Mouse (Mus musculus): ENCODE data around the gene Chn1.

DNA sequence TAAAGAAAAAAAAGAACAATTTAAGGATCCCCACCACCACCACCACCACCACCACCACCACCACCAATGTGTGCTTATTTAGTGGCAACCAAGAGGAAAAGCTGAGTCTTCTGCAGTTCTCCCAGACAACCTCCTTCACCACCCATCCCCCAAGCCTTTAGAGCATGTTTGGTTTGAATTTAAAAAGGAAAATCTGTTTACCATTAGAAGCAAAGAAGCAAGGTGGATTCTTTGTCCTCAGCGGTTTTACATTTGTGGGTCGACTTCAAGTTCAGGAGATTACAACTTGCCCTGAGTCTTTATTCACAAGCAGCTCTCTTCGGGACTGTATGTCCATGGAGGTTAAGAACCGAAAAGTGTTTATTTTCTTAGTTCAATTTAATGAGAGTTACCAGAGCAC lies 1.8 kb upstream of the Chn1 start:
- TF ChIP-seq CTCF (conservative IDR thresholded peaks at IDR 0.05 in 1 of 2, IDR thresholded peaks at IDR 0.05 in 1 of 2; ENCODE audit: low read depth in 2 of 2, low read length in 2 of 2) (no peak), POLR2A (IDR thresholded peaks at IDR 0.05; ENCODE audit: low read depth, low read length) (no peak), SIN3A (IDR thresholded peaks at IDR 0.05; ENCODE audit: low read length) (no peak)
